Mouse (Mus musculus) left cerebral cortex, postnatal 14 days (tissue): Measurements from ENCODE around the gene Tril. TPM values are rescaled to one million over a fixed set of nuclear protein-coding genes. Genes with fewer than 3 reads are reported as not detected.

Experiments
- DNase-seq, 2 experiments: peaks; one replicate each; pipeline ENCODE4 v3.0.0; 2021 to 2022; ENCODE audit warnings: low spot score in 2 of 2, mixed read lengths in 1 of 2
- intact Hi-C: fragments of 180-260 bp; cut with DNase I; formaldehyde crosslinking; loops from one replicate; pipeline ENCODE4 v1.15.1; 2025
- total RNA-seq, 2 experiments: library from RNA; stranded (reverse); gene quantifications; 2 replicates each; pipeline ENCODE4 v1.2.3; 2021

Tril gene
- total RNA-seq, 2 experiments from 2014 or later, result 43.0 to 47.2 TPM

DNA sequence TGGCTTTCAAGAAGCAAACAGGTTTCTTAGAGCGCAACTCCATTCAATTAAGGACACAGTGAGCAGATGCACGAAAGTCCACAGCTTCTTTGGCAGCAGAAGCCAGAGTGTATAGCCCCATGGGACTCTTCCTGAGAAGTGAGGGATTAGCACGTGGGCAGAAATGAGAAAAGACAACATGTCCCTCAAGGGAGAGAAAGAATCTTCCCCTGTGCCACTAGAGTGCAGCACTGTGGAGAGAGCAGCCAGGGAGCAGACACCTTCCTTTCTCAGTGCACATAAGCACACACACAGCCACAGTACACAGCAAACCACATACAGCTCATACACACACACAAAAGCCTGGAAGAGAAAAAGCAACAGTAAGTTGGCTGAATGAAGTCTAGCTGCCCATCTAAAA, 8.4 kb downstream of the Tril start:
- no peak for DNase-seq
- intact Hi-C loops, result no loop called here

- no peak for DNase-seq
- intact Hi-C loops, result loop anchor here (10.0 kb wide), 1 partner anchor 226 kb away; the partner anchor contains the start of gene Chn2
These were observed 11.8 kb downstream of the Tril start for GRCm38 (mm10) chr6:53808801-53809200.

- DNase-seq, result no peak
- intact Hi-C loops, result loop anchor here (10.0 kb wide), 1 partner anchor 228 kb away; the partner anchor contains the start of gene Chn2
These were observed 13.4 kb downstream of the Tril start for GRCm38 (mm10) chr6:53807185-53807584.

GRCm38 (mm10) chr6:53806591-53807023, 14.0 kb downstream of the Tril start:
- no peak for DNase-seq
- intact Hi-C loops, result loop anchor here (10.0 kb wide), 1 partner anchor 228 kb away; the partner anchor contains the start of gene Chn2

- intact Hi-C loops, result loop anchor here (10.0 kb wide), 1 partner anchor 229 kb away; the partner anchor contains the start of gene Chn2
- peak in 1 of 2 experiments; percentile 34 for DNase-seq
These were observed 14.6 kb downstream of the Tril start for GRCm38 (mm10) chr6:53806021-53806420.

GRCm38 (mm10) chr6:53804145-53804544, 16.5 kb downstream of the Tril start:
- DNase-seq, result no peak
- intact Hi-C loops, result loop anchor here (10.0 kb wide), 1 partner anchor 231 kb away; the partner anchor contains the start of gene Chn2

GRCm38 (mm10) chr6:53803551-53803950, 17.1 kb downstream of the Tril start:
- intact Hi-C loops, result loop anchor here (10.0 kb wide), 1 partner anchor 231 kb away; the partner anchor contains the start of gene Chn2
- no peak for DNase-seq

- DNase-seq, result peak in 1 of 2 experiments; percentile 17
- intact Hi-C loops, result loop anchor here (10.0 kb wide), 1 partner anchor 233 kb away; the partner anchor contains the start of gene Chn2
These were observed 18.7 kb downstream of the Tril start for GRCm38 (mm10) chr6:53801893-53802286.

DNA sequence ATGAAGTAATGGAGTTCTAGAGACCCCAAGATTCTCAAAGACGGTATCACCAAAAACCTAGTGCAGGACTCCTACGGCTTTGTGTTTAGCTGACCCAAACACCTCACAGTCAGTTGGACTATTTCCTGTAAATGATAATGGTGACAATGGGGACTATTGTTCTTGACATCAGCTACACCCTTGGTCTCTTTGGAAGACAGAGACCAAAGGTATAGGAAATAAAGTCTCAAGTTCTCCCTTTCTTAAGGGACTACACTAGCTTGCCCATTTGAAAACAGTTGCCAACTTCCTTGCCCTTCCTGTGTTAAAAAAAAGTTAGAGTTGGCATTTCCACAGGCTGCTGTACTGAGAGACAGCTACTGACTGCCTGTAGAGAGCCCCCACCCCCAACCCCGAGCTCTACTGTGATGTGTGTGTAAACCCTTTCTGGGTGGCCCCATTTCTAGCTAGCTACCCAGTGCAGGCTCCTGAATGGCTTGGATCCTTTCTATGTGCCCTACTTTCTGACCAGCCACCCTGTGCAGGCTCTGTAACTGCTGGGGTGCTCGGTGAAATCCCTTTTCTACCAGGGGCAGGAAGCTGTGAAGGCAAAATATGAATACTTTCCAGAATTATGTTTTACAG, 19.2 kb downstream of the Tril start:
- peak in 1 of 2 experiments; percentile 45 for DNase-seq
- intact Hi-C loops, result loop anchor here (10.0 kb wide), 1 partner anchor 233 kb away; the partner anchor contains the start of gene Chn2

GRCm38 (mm10) chr6:53798865-53799264, 21.8 kb downstream of the Tril start:
- DNase-seq, result no peak

GRCm38 (mm10) chr6:53796835-53797234, 23.8 kb downstream of the Tril start:
- intact Hi-C loops, result loop anchor here (5.0 kb wide), 2 partner anchors 160 to 430 kb away; no protein-coding TSS in a partner anchor
- no peak for DNase-seq

More at GRCm38 (mm10) chr6:53798865-53799264, 21.8 kb downstream of the Tril start:
- intact Hi-C loops, result loop anchor here (5.0 kb wide), 2 partner anchors 158 to 428 kb away; no protein-coding TSS in a partner anchor

DNA sequence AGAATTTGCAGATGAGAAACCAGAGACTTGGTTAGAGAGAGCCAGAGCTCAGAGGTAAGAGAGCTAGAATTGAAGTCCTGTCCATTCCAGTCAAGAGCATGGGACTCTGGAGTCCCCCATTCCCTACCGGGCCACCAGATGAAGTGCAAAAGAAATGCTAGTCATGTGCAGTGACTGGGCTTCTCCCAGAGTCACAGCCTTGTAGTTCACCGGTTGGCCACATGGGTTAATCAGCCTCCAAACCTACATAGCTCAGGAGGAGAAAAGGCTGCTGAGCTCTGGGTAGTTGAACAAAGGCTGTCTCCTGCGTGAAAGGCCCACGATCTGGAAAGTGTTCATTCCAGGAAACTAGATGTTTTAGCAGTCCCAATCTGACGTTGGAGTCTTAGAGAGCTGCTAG, 24.8 kb downstream of the Tril start:
- intact Hi-C loops, result loop anchor here (5.0 kb wide), 2 partner anchors 162 to 432 kb away; no protein-coding TSS in a partner anchor
- DNase-seq, result no peak

- intact Hi-C loops, result loop anchor here (5.0 kb wide), 2 partner anchors 162 to 432 kb away; no protein-coding TSS in a partner anchor
- no peak for DNase-seq
These were observed 25.6 kb downstream of the Tril start for GRCm38 (mm10) chr6:53795078-53795477.

GRCm38 (mm10) chr6:53794323-53794971, 26.2 kb downstream of the Tril start:
- intact Hi-C loops, result no loop called here
- peak; percentile 90 to 92 for DNase-seq

GRCm38 (mm10) chr6:53782880-53783539, 37.6 kb downstream of the Tril start:
- peak; percentile 42 to 82 for DNase-seq
- intact Hi-C loops, result loop anchor here (5.0 kb wide), 3 partner anchors 174 to 584 kb away; no protein-coding TSS in a partner anchor

GRCm38 (mm10) chr6:53782273-53782672, 38.4 kb downstream of the Tril start:
- DNase-seq, result no peak
- intact Hi-C loops, result loop anchor here (5.0 kb wide), 3 partner anchors 175 to 585 kb away; no protein-coding TSS in a partner anchor

DNA sequence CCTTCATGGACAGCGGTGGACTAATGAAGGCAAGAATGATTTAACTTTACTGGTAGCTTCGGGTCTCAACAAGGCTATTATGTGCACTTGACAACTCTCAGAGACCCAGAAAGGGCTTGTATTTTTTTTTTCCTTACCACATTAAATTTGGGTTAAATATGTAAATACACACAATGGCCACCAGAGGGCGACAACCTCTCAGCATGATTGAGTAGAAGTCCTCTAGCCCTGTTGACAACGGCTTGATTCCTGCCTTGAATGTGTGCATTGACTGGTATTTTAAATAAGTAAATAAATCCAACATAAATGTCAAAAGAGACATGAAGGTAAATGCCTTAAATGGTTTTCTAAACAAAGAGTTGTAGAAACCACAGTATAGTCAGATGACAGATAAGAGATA, 39.5 kb downstream of the Tril start:
- peak; percentile 49 to 67 for DNase-seq
- intact Hi-C loops, result loop anchor here (5.0 kb wide), 3 partner anchors 176 to 586 kb away; no protein-coding TSS in a partner anchor

GRCm38 (mm10) chr6:53780008-53780407, 40.6 kb downstream of the Tril start:
- intact Hi-C loops, result loop anchor here (5.0 kb wide), 3 partner anchors 177 to 587 kb away; no protein-coding TSS in a partner anchor
- no peak for DNase-seq

- intact Hi-C loops, result loop anchor here (10.0 kb wide), 1 partner anchor 725 kb away; no protein-coding TSS in a partner anchor
- no peak for DNase-seq
These were observed 41.1 kb downstream of the Tril start for GRCm38 (mm10) chr6:53779526-53779925.
